Mouse (Mus musculus) heart, postnatal 14 days (tissue): ENCODE data around the gene Nr4a2. TPM values are rescaled to one million over a fixed set of nuclear protein-coding genes. Genes with fewer than 3 reads are reported as not detected.

Experiments used
- total RNA-seq, 2 experiments: library from RNA; stranded (reverse); gene quantifications; 2 replicates each; pipeline ENCODE4 v1.2.3; 2021

The Nr4a2 gene
- total RNA-seq, 2 experiments from 2014 or later: 1.7 to 1.9 TPM

Other genes starting within 250 kb of the Nr4a2 start
- gene Gpd2, start 113.6 kb upstream of the Nr4a2 start, total RNA-seq: 10 to 100 TPM; 14.5 to 22.0 TPM